Mouse (Mus musculus) testis, adult 2 months (tissue): ENCODE data around the gene Klf7. TPM values are rescaled to one million over a fixed set of nuclear protein-coding genes. Genes with fewer than 3 reads are reported as not detected.

Experiments used
- H3K27ac ChIP-seq: fragments of 200-500 bp; 2 replicates; pipeline ENCODE4 v1.5.1; 2012; ENCODE audit warnings: low read depth, low read length; ENCODE audit not compliant: control insufficient read depth, insufficient read depth
- H3K27me3 ChIP-seq: fragments of 200-500 bp; 2 replicates; pipeline ENCODE4 v1.6.1; 2012; ENCODE audit warnings: mild to moderate bottlenecking, low read length, moderate library complexity; ENCODE audit not compliant: control insufficient read depth, insufficient read depth
- H3K36me3 ChIP-seq: fragments of 200-500 bp; 2 replicates; pipeline ENCODE4 v1.6.1; 2012; ENCODE audit warnings: mild to moderate bottlenecking, low read length; ENCODE audit not compliant: control insufficient read depth, insufficient read depth
- H3K4me1 ChIP-seq: fragments of 200-500 bp; 2 replicates; pipeline ENCODE4 v1.6.1; 2012; ENCODE audit warnings: low read length; ENCODE audit not compliant: control insufficient read depth, insufficient read depth
- H3K4me3 ChIP-seq: fragments of 200-500 bp; 2 replicates; pipeline ENCODE4 v1.5.1; 2012; ENCODE audit warnings: low read depth, mild to moderate bottlenecking, low read length, moderate library complexity, mixed read lengths; ENCODE audit not compliant: control insufficient read depth
- CTCF ChIP-seq: fragments of 200-500 bp; IDR thresholded peaks from 2 replicates; pipeline ENCODE4 v1.5.1; 2012; ENCODE audit warnings: low read depth, mild to moderate bottlenecking, inconsistent platforms, low read length, moderate library complexity; ENCODE audit not compliant: control insufficient read depth, insufficient read depth, insufficient replicate concordance
- POLR2A ChIP-seq: fragments of 200-500 bp; IDR thresholded peaks from 2 replicates; pipeline ENCODE4 v1.6.1; 2012; ENCODE audit warnings: low read depth, mild to moderate bottlenecking, inconsistent platforms, low read length, moderate library complexity; ENCODE audit not compliant: control insufficient read depth
- polyA plus RNA-seq: library from polyadenylated mRNA; depleted of rRNA; stranded (reverse); fragments of >200 nt; gene quantifications from 2 replicates; pipeline ENCODE4 v1.2.3, GENCODE M21; 2012

Gene Klf7
- polyA plus RNA-seq, 1 experiment, result 2.5 TPM

DNA sequence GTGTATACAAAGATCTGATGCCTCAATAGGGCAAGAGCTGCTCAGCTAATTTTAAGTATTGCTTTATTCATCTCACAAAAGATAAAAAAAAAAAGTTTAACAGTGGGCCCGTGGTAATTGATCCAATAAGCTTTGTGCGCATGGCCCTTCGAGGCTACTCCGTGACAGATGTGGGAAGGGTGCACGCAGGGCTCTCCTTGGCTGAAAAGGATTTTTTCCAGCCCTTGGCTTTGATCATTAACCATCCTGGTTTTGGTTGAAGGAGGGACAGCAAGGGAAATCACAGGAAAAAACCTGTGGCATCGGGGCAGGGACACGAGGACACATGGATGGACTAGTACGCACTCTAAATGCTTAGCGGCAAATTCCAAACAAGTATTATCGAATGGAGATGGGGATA is 60.6 kb downstream of the Klf7 start:
- Histone ChIP-seq H3K27ac (no peak overlapping the region), H3K27me3 (no peaks in the 10 kb centered on the region), H3K4me3 (no peak overlapping the region), H3K36me3 (no peaks in the 10 kb centered on the region), H3K4me1 (no peaks in the 10 kb centered on the region)
- no peak for TF ChIP-seq CTCF
- TF ChIP-seq POLR2A, result no peak

DNA sequence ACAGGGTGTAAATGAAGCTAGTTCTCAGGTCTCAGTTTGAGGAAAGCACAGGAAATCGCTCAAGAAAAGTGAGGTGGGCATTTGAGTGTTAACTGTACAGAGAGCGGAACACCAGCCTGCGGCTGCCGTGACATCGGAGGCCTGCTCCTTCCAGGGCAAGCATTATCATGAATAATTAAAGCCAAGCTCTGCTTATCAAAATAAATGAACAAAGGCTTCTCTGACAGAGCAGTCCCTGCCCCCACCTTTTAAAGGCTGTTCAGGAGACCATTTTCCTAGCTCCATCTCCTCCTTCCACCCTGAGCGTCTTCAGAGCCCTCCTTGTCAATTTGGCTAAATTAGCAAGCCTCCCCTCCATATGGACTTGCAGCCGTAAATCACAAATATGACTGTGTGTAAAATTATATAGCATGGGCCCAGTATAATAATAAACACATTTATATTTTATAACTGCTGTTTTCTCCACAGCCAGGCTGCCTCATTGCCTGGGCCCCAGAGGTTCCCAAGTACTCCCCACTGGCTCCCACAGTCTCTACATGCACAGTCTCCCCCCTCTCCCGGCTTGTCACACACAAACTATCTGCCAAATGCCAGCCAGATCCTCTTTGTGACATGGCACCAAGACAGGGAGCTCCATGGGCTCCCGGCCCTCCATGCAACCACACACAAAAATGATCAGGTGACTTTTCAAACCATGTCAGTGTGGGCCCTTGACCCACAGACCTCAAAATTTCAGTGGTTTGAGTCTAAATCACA is 61.2 kb downstream of the Klf7 start:
- no peak overlapping the region for H3K27ac ChIP-seq
- TF ChIP-seq POLR2A (no peak), CTCF (no peak)
- no peaks in the 10 kb centered on the region for H3K36me3 ChIP-seq
- no peak overlapping the region for H3K4me3 ChIP-seq
- H3K4me1 ChIP-seq, result no peaks in the 10 kb centered on the region
- H3K27me3 ChIP-seq, result no peaks in the 10 kb centered on the region

- Histone ChIP-seq H3K36me3 (no peaks in the 10 kb centered on the region), H3K27ac (no peak overlapping the region)
Measured at GRCm38 (mm10) chr1:64060116-64060515, 62.0 kb downstream of the Klf7 start.

DNA sequence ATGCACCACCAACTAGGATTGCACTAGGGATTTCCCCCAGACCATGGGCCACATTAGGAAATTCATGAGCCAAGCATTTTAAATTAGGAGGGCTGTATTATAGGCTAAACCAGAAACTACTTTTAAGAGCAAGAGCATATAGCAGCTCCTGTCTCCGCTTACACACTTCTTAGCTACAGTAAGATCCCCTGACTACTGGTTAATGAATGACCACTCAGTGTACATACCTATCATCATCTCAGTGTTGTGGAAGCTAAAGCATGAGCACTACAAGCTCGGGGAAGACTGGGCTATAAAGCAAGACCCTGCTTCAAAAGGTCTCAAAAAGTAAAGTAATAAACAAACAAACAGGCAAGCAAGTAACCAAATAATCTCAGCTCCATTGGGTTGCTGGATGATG is 65.5 kb downstream of the Klf7 start:
- Histone ChIP-seq H3K4me3 (no peak overlapping the region), H3K4me1 (no peaks in the 10 kb centered on the region), H3K27me3 (no peaks in the 10 kb centered on the region), H3K27ac (no peak overlapping the region), H3K36me3 (no peaks in the 10 kb centered on the region)
- no peak for TF ChIP-seq POLR2A
- no peak for TF ChIP-seq CTCF

More at GRCm38 (mm10) chr1:64060116-64060515, 62.0 kb downstream of the Klf7 start:
- TF ChIP-seq CTCF (no peak), POLR2A (no peak)
- H3K4me1 ChIP-seq, result no peaks in the 10 kb centered on the region
- H3K4me3 ChIP-seq, result no peak overlapping the region
- H3K27me3 ChIP-seq, result no peaks in the 10 kb centered on the region

DNA sequence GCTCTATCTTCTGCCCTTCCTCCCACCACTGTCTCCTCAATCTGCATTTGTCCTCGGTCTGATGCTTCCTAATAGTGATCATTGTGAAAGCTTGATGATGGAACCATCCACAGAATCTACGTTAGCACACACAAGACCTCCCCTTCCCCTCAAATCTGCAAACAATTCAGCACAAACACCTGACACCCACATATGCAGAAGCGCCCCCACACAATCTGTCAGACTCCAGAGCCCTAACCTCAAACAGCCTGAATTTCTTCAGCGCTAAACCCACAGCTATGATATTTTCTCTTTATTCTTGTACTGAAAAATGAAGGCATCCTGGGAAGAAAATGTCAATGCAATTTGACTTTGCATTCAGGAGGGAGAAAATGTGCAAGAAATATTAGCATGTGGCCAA is 66.1 kb downstream of the Klf7 start:
- TF ChIP-seq POLR2A (no peak), CTCF (no peak)
- Histone ChIP-seq H3K27me3 (no peaks in the 10 kb centered on the region), H3K27ac (no peak overlapping the region), H3K4me3 (no peak overlapping the region), H3K4me1 (no peaks in the 10 kb centered on the region), H3K36me3 (no peaks in the 10 kb centered on the region)

- H3K4me1 ChIP-seq, result no peaks in the 10 kb centered on the region
- H3K27me3 ChIP-seq, result no peaks in the 10 kb centered on the region
- no peaks in the 10 kb centered on the region for H3K36me3 ChIP-seq
- no peak for TF ChIP-seq CTCF
- no peak for TF ChIP-seq POLR2A
- H3K4me3 ChIP-seq, result no peak overlapping the region
- H3K27ac ChIP-seq, result no peak overlapping the region
Measured at GRCm38 (mm10) chr1:64055210-64055609, 66.9 kb downstream of the Klf7 start.

DNA sequence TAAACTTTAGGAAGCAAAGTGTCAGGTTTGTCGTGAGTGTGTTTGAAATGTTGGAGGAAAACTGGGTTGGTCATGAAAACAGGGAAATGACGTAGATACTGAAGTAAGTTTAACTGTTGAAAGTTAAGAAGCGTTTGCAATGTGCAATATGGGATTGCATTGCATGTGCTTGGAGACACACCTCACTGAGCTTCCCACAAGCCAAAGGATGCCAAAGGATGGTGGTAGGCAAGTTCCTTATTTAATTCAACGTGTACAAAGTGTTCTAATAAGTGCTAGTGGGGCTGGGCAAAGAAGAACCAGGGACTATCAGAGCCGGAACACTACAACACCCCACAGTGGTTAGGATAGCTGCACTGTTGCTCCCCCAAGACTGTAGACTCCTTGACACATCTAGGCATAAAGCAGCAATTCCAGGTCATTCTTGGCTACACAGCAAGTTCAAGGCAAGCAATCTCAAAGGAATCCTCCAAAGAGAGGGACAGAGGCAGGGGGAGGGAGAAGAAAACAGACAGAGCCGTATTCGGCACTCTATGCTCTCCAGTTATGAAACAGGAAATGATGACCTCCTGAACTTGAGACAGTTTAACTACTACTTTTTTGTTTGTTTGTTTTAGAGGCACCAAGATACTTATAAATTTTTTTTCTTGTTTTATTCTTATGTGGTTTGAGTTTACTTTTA is 69.9 kb downstream of the Klf7 start:
- H3K27me3 ChIP-seq, result no peaks in the 10 kb centered on the region
- no peak for TF ChIP-seq CTCF
- H3K36me3 ChIP-seq, result no peaks in the 10 kb centered on the region

More for the DNA sequence above, 69.9 kb downstream of the Klf7 start:
- Histone ChIP-seq H3K4me1 (no peaks in the 10 kb centered on the region), H3K4me3 (no peak overlapping the region), H3K27ac (no peak overlapping the region)
